In the genomic region with DNA sequence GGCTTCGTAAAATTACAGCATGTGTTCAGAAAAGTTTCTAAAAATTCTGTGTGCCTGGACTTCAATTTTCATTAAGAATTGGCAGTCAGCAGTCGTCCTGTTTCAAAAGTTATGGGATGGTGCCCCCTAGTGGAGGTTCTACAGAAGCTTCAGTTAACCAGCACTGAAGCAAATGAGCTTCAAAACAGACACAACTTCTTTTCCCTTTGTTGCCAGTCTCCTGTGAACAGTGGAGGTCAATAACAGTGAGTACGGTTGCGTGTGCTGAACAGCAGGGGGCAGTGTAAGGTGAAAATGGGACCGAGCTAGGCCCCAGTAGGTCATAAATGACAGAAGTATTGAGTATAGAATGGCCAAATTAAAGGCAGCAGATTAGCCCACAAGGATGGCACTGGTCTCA, we compare ENCODE assay signal across 9 mouse cellular contexts. TPM values are rescaled to one million over a fixed set of nuclear protein-coding genes. Genes with fewer than 3 reads are reported as not detected.
A peak's percentile ranks its signal among the peaks of the same experiment; 100 is the strongest.
DNase-seq lines count a peak whose midpoint lies in the region; ATAC-seq lines count a peak whose summit lies in the region.
"Had no signal": no experiment of that assay in that cellular context is flagged by ENCODE, and none has a peak within 500 bp of the region (broad histone marks: within the 10 kb centered on the region; RNA-seq: fewer than 3 reads in every experiment).

No protein-coding gene starts in this region.

- H3K27me3 ChIP-seq in heart, embryonic 11.5 days (ENCODE audit: control insufficient read depth, insufficient read depth, low read length): peaks cover 7% of the 10 kb centered on the region
- peaks cover 19% of the 10 kb centered on the region for H3K27me3 ChIP-seq in kidney, embryonic 16.5 days (ENCODE audit: insufficient read depth, low read length)
- peaks cover 12% of the 10 kb centered on the region for H3K27me3 ChIP-seq in liver, embryonic 13.5 days
- H3K27me3 ChIP-seq in neural tube, embryonic 12.5 days (replicated peaks): peaks cover 13% of the 10 kb centered on the region

- no peaks in the 10 kb centered on the region for H3K36me3 ChIP-seq in heart, embryonic 11.5 days (ENCODE audit: control insufficient read depth, insufficient read depth, low read length)
- no peaks in the 10 kb centered on the region for H3K36me3 ChIP-seq in kidney, embryonic 16.5 days (ENCODE audit: insufficient read depth, low read length)
- H3K36me3 ChIP-seq in liver, embryonic 13.5 days: no peaks in the 10 kb centered on the region
- H3K36me3 ChIP-seq in neural tube, embryonic 12.5 days: no peaks in the 10 kb centered on the region
- H3K36me3 ChIP-seq: heart, embryonic 15.5 days had no signal

- WGBS in heart, embryonic 11.5 days (ENCODE audit: insufficient replicate concordance): 5% methylated on average over 5 of the region's 5 CpGs
- WGBS in kidney, embryonic 16.5 days: 4% methylated on average over 5 of the region's 5 CpGs
- 6% methylated on average over 5 of the region's 5 CpGs for WGBS in liver, embryonic 13.5 days (ENCODE audit: insufficient replicate concordance)
- 6% methylated on average over 5 of the region's 5 CpGs for WGBS in neural tube, embryonic 12.5 days

- no peak overlapping the region for H3K27ac ChIP-seq in heart, embryonic 11.5 days (ENCODE audit: low read depth, low read length)
- no peak overlapping the region for H3K27ac ChIP-seq in kidney, embryonic 16.5 days (ENCODE audit: low read length)
- no peak overlapping the region for H3K27ac ChIP-seq in liver, embryonic 13.5 days
- no peak overlapping the region for H3K27ac ChIP-seq in neural tube, embryonic 12.5 days
- H3K27ac ChIP-seq: heart, embryonic 15.5 days had no signal

- ATAC-seq in CD4-positive, CD25-positive, alpha-beta regulatory T cell, adult 4 months: peak; percentile 77
- 0 out of 2 replicates have a peak, but pooled peaks have one; percentile 31 for ATAC-seq in heart, embryonic 11.5 days (replicated peaks; ENCODE audit: insufficient number of reproducible peaks, low FRiP score, low TSS enrichment)
- peak; percentile 76 for ATAC-seq in kidney, embryonic 16.5 days (ENCODE audit: low FRiP score, low TSS enrichment)
- ATAC-seq in liver, embryonic 13.5 days (ENCODE audit: low read depth): peak; percentile 47; the same call in 1 of the 2 replicates
- ATAC-seq in neural tube, embryonic 12.5 days (ENCODE audit: low FRiP score, low read depth): 0 out of 2 replicates have a peak, but pooled peaks have one; percentile 74

- no peak overlapping the region for H3K4me3 ChIP-seq in heart, embryonic 11.5 days (ENCODE audit: low read depth, low read length)
- H3K4me3 ChIP-seq in kidney, embryonic 16.5 days (ENCODE audit: low read length): no peak overlapping the region
- no peak overlapping the region for H3K4me3 ChIP-seq in liver, embryonic 13.5 days (replicated peaks)
- H3K4me3 ChIP-seq in neural tube, embryonic 12.5 days: no peak overlapping the region
- H3K4me3 ChIP-seq: heart, embryonic 15.5 days had no signal

- peak; percentile 90 for DNase-seq in adipocyte (ENCODE audit: low spot score)
- peak; percentile 74 for DNase-seq in embryo, embryonic 9.5 days (ENCODE audit: extremely low spot score)
- DNase-seq in liver, embryonic 13.5 days: peak; percentile 24
- peak; percentile 47 to 59 for DNase-seq in thymus, postnatal 36 days

- H3K9ac ChIP-seq in heart, embryonic 11.5 days (ENCODE audit: low read depth, low read length): no peak overlapping the region
- no peak overlapping the region for H3K9ac ChIP-seq in kidney, embryonic 16.5 days (replicated peaks; ENCODE audit: low read length)
- no peak overlapping the region for H3K9ac ChIP-seq in liver, embryonic 13.5 days
- no peak overlapping the region for H3K9ac ChIP-seq in neural tube, embryonic 12.5 days
- H3K9ac ChIP-seq: heart, embryonic 15.5 days had no signal

- H3K4me1 ChIP-seq in heart, embryonic 11.5 days (ENCODE audit: control insufficient read depth, insufficient read depth, low read length): no peaks in the 10 kb centered on the region
- no peaks in the 10 kb centered on the region for H3K4me1 ChIP-seq in kidney, embryonic 16.5 days (ENCODE audit: insufficient read depth, low read length)
- H3K4me1 ChIP-seq in liver, embryonic 13.5 days (replicated peaks): no peaks in the 10 kb centered on the region
- H3K4me1 ChIP-seq in neural tube, embryonic 12.5 days: no peaks in the 10 kb centered on the region
- H3K4me1 ChIP-seq: heart, embryonic 15.5 days had no signal

- H3K4me2 ChIP-seq in heart, embryonic 11.5 days: no peak overlapping the region
- H3K4me2 ChIP-seq in kidney, embryonic 16.5 days (replicated peaks; ENCODE audit: low read depth, low read length): no peak overlapping the region
- H3K4me2 ChIP-seq in liver, embryonic 13.5 days: no peak overlapping the region
- no peak overlapping the region for H3K4me2 ChIP-seq in neural tube, embryonic 12.5 days (replicated peaks)
- H3K4me2 ChIP-seq: heart, embryonic 15.5 days had no signal

- no peaks in the 10 kb centered on the region for H3K9me3 ChIP-seq in heart, embryonic 11.5 days (replicated peaks; ENCODE audit: control insufficient read depth, low read length)
- H3K9me3 ChIP-seq in kidney, embryonic 16.5 days (ENCODE audit: low read length): no peaks in the 10 kb centered on the region
- no peaks in the 10 kb centered on the region for H3K9me3 ChIP-seq in liver, embryonic 13.5 days (replicated peaks)
- H3K9me3 ChIP-seq in neural tube, embryonic 12.5 days: no peaks in the 10 kb centered on the region
- H3K9me3 ChIP-seq: heart, embryonic 15.5 days had no signal

RNA-seq across cellular contexts. Expression of a gene that starts 8.0 kb away (rescaled TPM):
- polyA plus RNA-seq in CD4-positive, CD25-positive, alpha-beta regulatory T cell, adult 4 months (2017; shearing (Covaris generic)): under 1 TPM; 0.22 to 0.27 TPM
- 0.30 TPM in 2 replicates for polyA plus RNA-seq in heart, embryonic 11.5 days (2014; fragmentation: Nextera tagmentation; extraction: Ambion mirVana)
- polyA plus RNA-seq in kidney, embryonic 16.5 days (2015; fragmentation: Nextera tagmentation; extraction: Ambion mirVana): 12.7 and 14.6 TPM in 2 replicates
- 1.7 and 2.4 TPM in 2 replicates for polyA plus RNA-seq in liver, embryonic 13.5 days (2015; fragmentation: Nextera tagmentation; extraction: Ambion mirVana)
- 1.8 and 2.9 TPM in 2 replicates for polyA plus RNA-seq in neural tube, embryonic 12.5 days (2016; fragmentation: Nextera tagmentation; extraction: Ambion mirVana)

RNA-seq across cellular contexts. Expression of a gene that starts 30.4 kb away (rescaled TPM):
- polyA plus RNA-seq in CD4-positive, CD25-positive, alpha-beta regulatory T cell, adult 4 months (2017; shearing (Covaris generic)): 10 to 100 TPM; 73.0 to 76.1 TPM
- polyA plus RNA-seq in heart, embryonic 11.5 days (2014; fragmentation: Nextera tagmentation; extraction: Ambion mirVana): 16.2 and 16.7 TPM in 2 replicates
- polyA plus RNA-seq in kidney, embryonic 16.5 days (2015; fragmentation: Nextera tagmentation; extraction: Ambion mirVana): 9.8 and 10.5 TPM in 2 replicates
- 1.2 and 1.7 TPM in 2 replicates for polyA plus RNA-seq in liver, embryonic 13.5 days (2015; fragmentation: Nextera tagmentation; extraction: Ambion mirVana)
- polyA plus RNA-seq in neural tube, embryonic 12.5 days (2016; fragmentation: Nextera tagmentation; extraction: Ambion mirVana): 14.3 and 14.5 TPM in 2 replicates

Comparison
In these comparisons a context has a peak if more than half of its experiments do, and no peak if none do; other contexts are left out.
1. DNase-seq: peak in every context shown above with its lines; median percentile 90 in adipocyte; 74 in embryo, embryonic 9.5 days; 53 in thymus, postnatal 36 days; 24 in liver, embryonic 13.5 days.